9 mouse cellular contexts compared by ENCODE assay signal in the genomic region with DNA sequence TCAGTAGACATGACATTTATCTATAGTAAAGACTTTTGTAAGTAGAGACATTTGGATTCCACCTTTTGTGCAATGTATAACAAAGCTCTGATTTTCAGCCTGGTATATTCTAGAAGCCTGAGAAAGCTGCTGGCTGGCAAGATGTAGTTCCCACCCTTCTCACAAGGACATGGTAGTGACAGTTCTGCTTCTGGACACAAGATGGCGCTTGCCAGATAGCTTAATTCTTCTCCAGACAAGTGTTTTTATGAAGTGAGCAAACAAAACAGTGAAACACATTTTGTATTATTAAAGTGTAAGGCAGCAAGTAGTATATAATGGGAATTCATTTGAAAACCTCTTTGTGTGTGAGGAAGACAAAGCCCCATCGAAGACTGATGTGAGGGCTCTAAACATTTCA. TPM values are rescaled to one million over a fixed set of nuclear protein-coding genes. Genes with fewer than 3 reads are reported as not detected.
A peak's percentile ranks its signal among the peaks of the same experiment; 100 is the strongest.
DNase-seq lines count a peak whose midpoint lies in the region; ATAC-seq and TF ChIP-seq lines count a peak whose summit lies in the region.
"Had no signal": no experiment of that assay in that cellular context is flagged by ENCODE, and none has a peak within 500 bp of the region (broad histone marks: within the 10 kb centered on the region; RNA-seq: fewer than 3 reads in every experiment).

No protein-coding gene starts in this region.

- DNase-seq in heart, embryonic 10.5 days (ENCODE audit: low spot score) = no peak
- peak; percentile 25 for DNase-seq in A20 (ENCODE audit: low read depth, low spot score)
- DNase-seq in adipocyte (ENCODE audit: low spot score) = peak; percentile 65
- peak; percentile 34 to 46 for DNase-seq in layer of hippocampus, adult 2 months (ENCODE audit: low spot score in 2 of 2)
- DNase-seq in midbrain, embryonic 11.5 days (ENCODE audit: low spot score, missing footprints) = peak; percentile 87
- no peak for DNase-seq in natural killer cell, adult 2 months (ENCODE audit: low spot score in 2 of 2)

- H3K4me2 ChIP-seq in heart, embryonic 13.5 days = peak overlapping the region; percentile 64; the same call in 1 of the 2 replicates
- H3K4me2 ChIP-seq in forebrain, embryonic 16.5 days (ENCODE audit: low read length) = no peak overlapping the region
- H3K4me2 ChIP-seq in midbrain, embryonic 11.5 days = no peak overlapping the region

- peaks cover 30% of the 10 kb centered on the region for H3K4me1 ChIP-seq in heart, embryonic 13.5 days
- no peaks in the 10 kb centered on the region for H3K4me1 ChIP-seq in heart, embryonic 10.5 days
- H3K4me1 ChIP-seq in forebrain, embryonic 16.5 days (replicated peaks; ENCODE audit: control insufficient read depth, insufficient read depth, low read length) = peaks cover 4% of the 10 kb centered on the region
- H3K4me1 ChIP-seq in midbrain, embryonic 11.5 days (ENCODE audit: control insufficient read depth, insufficient read depth, low read length) = no peaks in the 10 kb centered on the region

- H3K27me3 ChIP-seq in heart, embryonic 13.5 days (replicated peaks) = no peaks in the 10 kb centered on the region
- H3K27me3 ChIP-seq in heart, embryonic 10.5 days (ENCODE audit: insufficient read depth, poor library complexity, severe bottlenecking) = no peaks in the 10 kb centered on the region
- no peaks in the 10 kb centered on the region for H3K27me3 ChIP-seq in forebrain, embryonic 16.5 days (replicated peaks; ENCODE audit: control insufficient read depth, insufficient read depth, low read length)
- no peaks in the 10 kb centered on the region; the same call in 1 of the 2 replicates for H3K27me3 ChIP-seq in midbrain, embryonic 11.5 days (ENCODE audit: control insufficient read depth, insufficient read depth, low read length)

- 25% methylated on average over 2 of the region's 2 CpGs for WGBS in heart, embryonic 13.5 days
- WGBS in heart, embryonic 10.5 days = 31% methylated on average over 2 of the region's 2 CpGs
- WGBS in forebrain, embryonic 16.5 days = 30% methylated on average over 2 of the region's 2 CpGs
- 34% methylated on average over 2 of the region's 2 CpGs for WGBS in midbrain, embryonic 11.5 days

- no peak for ATAC-seq in heart, embryonic 13.5 days (ENCODE audit: extremely low read depth, insufficient number of reproducible peaks, low FRiP score, low TSS enrichment)
- ATAC-seq in forebrain, embryonic 16.5 days = peak; percentile 42; the same call in 1 of the 2 replicates
- no peak for ATAC-seq in midbrain, embryonic 11.5 days (ENCODE audit: low FRiP score)

- no peak overlapping the region for H3K4me3 ChIP-seq in heart, embryonic 13.5 days
- no peak overlapping the region for H3K4me3 ChIP-seq in heart, embryonic 10.5 days
- H3K4me3 ChIP-seq in forebrain, embryonic 16.5 days (replicated peaks; ENCODE audit: low read length) = no peak overlapping the region
- no peak overlapping the region for H3K4me3 ChIP-seq in layer of hippocampus, adult 2 months
- H3K4me3 ChIP-seq in midbrain, embryonic 11.5 days (ENCODE audit: low read depth, low read length) = no peak overlapping the region

- H3K9ac ChIP-seq in heart, embryonic 13.5 days = no peak overlapping the region
- no peak overlapping the region for H3K9ac ChIP-seq in forebrain, embryonic 16.5 days (replicated peaks; ENCODE audit: low read depth, low read length)
- no peak overlapping the region for H3K9ac ChIP-seq in midbrain, embryonic 11.5 days (ENCODE audit: low read length)

- H3K27ac ChIP-seq in heart, embryonic 13.5 days (replicated peaks) = no peak overlapping the region
- no peak overlapping the region for H3K27ac ChIP-seq in heart, embryonic 10.5 days
- no peak overlapping the region for H3K27ac ChIP-seq in forebrain, embryonic 16.5 days (ENCODE audit: low read length)
- H3K27ac ChIP-seq in layer of hippocampus, adult 2 months = no peak overlapping the region
- no peak overlapping the region for H3K27ac ChIP-seq in midbrain, embryonic 11.5 days (ENCODE audit: low read depth, low read length)

- no peaks in the 10 kb centered on the region for H3K36me3 ChIP-seq in heart, embryonic 13.5 days
- no peaks in the 10 kb centered on the region for H3K36me3 ChIP-seq in heart, embryonic 10.5 days
- no peaks in the 10 kb centered on the region for H3K36me3 ChIP-seq in forebrain, embryonic 16.5 days (ENCODE audit: control insufficient read depth, insufficient read depth)
- H3K36me3 ChIP-seq in midbrain, embryonic 11.5 days (ENCODE audit: control insufficient read depth, insufficient read depth, low read length) = no peaks in the 10 kb centered on the region

- TF ChIP-seq CTCF in layer of hippocampus, adult 2 months (conservative IDR thresholded peaks at IDR 0.05) = peak; percentile 84

- H3K9me3 ChIP-seq in heart, embryonic 13.5 days = no peaks in the 10 kb centered on the region
- H3K9me3 ChIP-seq in heart, embryonic 10.5 days = no peaks in the 10 kb centered on the region
- no peaks in the 10 kb centered on the region for H3K9me3 ChIP-seq in forebrain, embryonic 16.5 days (ENCODE audit: control insufficient read depth, low read length)
- no peaks in the 10 kb centered on the region for H3K9me3 ChIP-seq in midbrain, embryonic 11.5 days (ENCODE audit: control insufficient read depth, low read length)

RNA-seq across cellular contexts. Expression of a gene that starts 9.2 kb away (rescaled TPM):
- 36.0 and 37.6 TPM in 2 replicates for polyA plus RNA-seq in heart, embryonic 13.5 days (2015; fragmentation: Nextera tagmentation; extraction: Ambion mirVana)
- 40.2 and 40.5 TPM in 2 replicates for polyA plus RNA-seq in heart, embryonic 10.5 days (2016; fragmentation: Nextera tagmentation; extraction: Ambion mirVana)
- polyA plus RNA-seq in forebrain, embryonic 16.5 days (2015; fragmentation: Nextera tagmentation; extraction: Ambion mirVana) = 6.0 and 7.2 TPM in 2 replicates
- 1 to 10 TPM; 4.0 to 5.2 TPM for total RNA-seq in layer of hippocampus, adult 2 months (2021)
- 16.8 and 20.0 TPM in 2 replicates for polyA plus RNA-seq in midbrain, embryonic 11.5 days (2014; fragmentation: Nextera tagmentation; extraction: Ambion mirVana)

RNA-seq across cellular contexts. Expression of a gene that starts 40.0 kb away (rescaled TPM):
- polyA plus RNA-seq in heart, embryonic 13.5 days (2015; fragmentation: Nextera tagmentation; extraction: Ambion mirVana) = not detected in 2 replicates
- not detected in 2 replicates for polyA plus RNA-seq in heart, embryonic 10.5 days (2016; fragmentation: Nextera tagmentation; extraction: Ambion mirVana)
- not detected in 2 replicates for polyA plus RNA-seq in forebrain, embryonic 16.5 days (2015; fragmentation: Nextera tagmentation; extraction: Ambion mirVana)
- total RNA-seq in layer of hippocampus, adult 2 months (2021) = not detected
- not detected in 2 replicates for polyA plus RNA-seq in midbrain, embryonic 11.5 days (2014; fragmentation: Nextera tagmentation; extraction: Ambion mirVana)
- polyA plus RNA-seq: large intestine, adult 2 months had no signal

Comparison
In these comparisons a context has a peak if more than half of its experiments do, and no peak if none do; other contexts are left out.
1. DNase-seq: peak in A20 (single experiment), adipocyte (single experiment), layer of hippocampus, adult 2 months (2 of 2) and midbrain, embryonic 11.5 days (single experiment); none in heart, embryonic 10.5 days (single experiment) and natural killer cell, adult 2 months (0 of 2).